Mouse (Mus musculus): ENCODE data around the gene Gm37419. TPM values are rescaled to one million over a fixed set of nuclear protein-coding genes. Genes with fewer than 3 reads are reported as not detected.

Gene Gm37419
- polyA plus RNA-seq, 1 experiment: not detected

GRCm38 (mm10) chr16:24012066-24012465 is 23.8 kb downstream of the Gm37419 start:
- no peak for TF ChIP-seq GATA1 (IDR thresholded peaks at IDR 0.05; ENCODE audit: low read length)

- no peak for TF ChIP-seq GATA1 (IDR thresholded peaks at IDR 0.05; ENCODE audit: low read length)
These were observed 26.1 kb downstream of the Gm37419 start for GRCm38 (mm10) chr16:24014378-24014777.

GRCm38 (mm10) chr16:24016273-24016672 is 28.0 kb downstream of the Gm37419 start:
- no peak for TF ChIP-seq GATA1 (IDR thresholded peaks at IDR 0.05; ENCODE audit: low read length)

GRCm38 (mm10) chr16:24016742-24017141 is 28.5 kb downstream of the Gm37419 start:
- TF ChIP-seq GATA1 (IDR thresholded peaks at IDR 0.05; ENCODE audit: low read length): no peak

GRCm38 (mm10) chr16:24021722-24022121 is 33.4 kb downstream of the Gm37419 start:
- no peak for TF ChIP-seq GATA1 (IDR thresholded peaks at IDR 0.05; ENCODE audit: low read length)

GRCm38 (mm10) chr16:24022605-24023004 is 34.3 kb downstream of the Gm37419 start:
- no peak for TF ChIP-seq GATA1 (IDR thresholded peaks at IDR 0.05; ENCODE audit: low read length)

GRCm38 (mm10) chr16:24025442-24025841 is 37.2 kb downstream of the Gm37419 start:
- TF ChIP-seq GATA1 (IDR thresholded peaks at IDR 0.05; ENCODE audit: low read length): no peak

- no peak for TF ChIP-seq GATA1 (IDR thresholded peaks at IDR 0.05; ENCODE audit: low read length)
These were observed 41.8 kb downstream of the Gm37419 start for GRCm38 (mm10) chr16:24029965-24030672.

- no peak for TF ChIP-seq GATA1 (IDR thresholded peaks at IDR 0.05; ENCODE audit: low read length)
These were observed 45.0 kb downstream of the Gm37419 start for GRCm38 (mm10) chr16:24033259-24033658.

GRCm38 (mm10) chr16:24034450-24034849 is 46.2 kb downstream of the Gm37419 start:
- no peak for TF ChIP-seq GATA1 (IDR thresholded peaks at IDR 0.05; ENCODE audit: low read length)

GRCm38 (mm10) chr16:24035767-24036166 is 47.5 kb downstream of the Gm37419 start:
- no peak for TF ChIP-seq GATA1 (IDR thresholded peaks at IDR 0.05; ENCODE audit: low read length)

- no peak for TF ChIP-seq GATA1 (IDR thresholded peaks at IDR 0.05; ENCODE audit: low read length)
These were observed 48.1 kb downstream of the Gm37419 start for GRCm38 (mm10) chr16:24036398-24036797.

Other genes starting within 250 kb of the Gm37419 start
- not detected in 2 replicates for gene Sst, start 97.5 kb upstream of the Gm37419 start, polyA plus RNA-seq (2012)
- not detected in 2 replicates for gene Rtp2, start 56.1 kb upstream of the Gm37419 start, polyA plus RNA-seq (2012)
- gene Bcl6, start 370 bp downstream of the Gm37419 start, polyA plus RNA-seq (2012): not detected in 2 replicates

All from G1E-ER4 (cell line).